Mouse (Mus musculus): ENCODE measurements around the gene Spats2l. TPM values are rescaled to one million over a fixed set of nuclear protein-coding genes. Genes with fewer than 3 reads are reported as not detected.

The Spats2l gene
- polyA plus RNA-seq, 1 experiment from 2014 or later = 82.8 TPM

Other genes starting within 250 kb of the Spats2l start
- gene Sgo2a, start 221.8 kb downstream of the Spats2l start, polyA plus RNA-seq (2015; fragmentation: Nextera tagmentation; extraction: Ambion mirVana) = 2.7 and 2.8 TPM in 2 replicates
- 28.9 and 29.7 TPM in 2 replicates for gene Kctd18, start 244.8 kb downstream of the Spats2l start, polyA plus RNA-seq (2015; fragmentation: Nextera tagmentation; extraction: Ambion mirVana)